Mouse (Mus musculus): ENCODE measurements at regions not wholly inside any gene's neighbourhood (a gene's known extent, or its start where the extent isn't known, plus 50 kb on each side); places are given as distances from the start of the nearest gene placed in this dataset.

- Histone ChIP-seq H3K9me3 (ENCODE audit: low read length) (no peaks in the 10 kb centered on the region), H3K27ac (ENCODE audit: low read depth) (no peak overlapping the region), H3K9ac (replicated peaks) (no peak overlapping the region), H3K4me3 (ENCODE audit: low read depth, low read length) (no peak overlapping the region), H3K36me3 (replicated peaks; ENCODE audit: insufficient read depth, low read length) (no peaks in the 10 kb centered on the region), H3K4me1 (ENCODE audit: insufficient read depth) (no peaks in the 10 kb centered on the region), H3K4me2 (ENCODE audit: low read depth, low read length) (no peak overlapping the region), H3K27me3 (ENCODE audit: insufficient read depth, low read length) (no peaks in the 10 kb centered on the region)
- no peak for TF ChIP-seq EP300 (IDR thresholded peaks at IDR 0.05; ENCODE audit: low read depth)
- no peak for TF ChIP-seq CTCF (IDR thresholded peaks at IDR 0.05; ENCODE audit: low read depth)
- no peak for ATAC-seq
- 68% methylated on average over 4 of the region's 4 CpGs for WGBS (ENCODE audit: insufficient replicate concordance)
- DNase-seq = no peak
These were observed 92.7 kb upstream of the Cpsf6 start for GRCm38 (mm10) chr10:117472568-117472930.

- TF ChIP-seq EP300 (IDR thresholded peaks at IDR 0.05; ENCODE audit: low read depth) (no peak), CTCF (IDR thresholded peaks at IDR 0.05; ENCODE audit: low read depth) (no peak)
- H3K4me2 ChIP-seq (ENCODE audit: low read depth, low read length) = no peak overlapping the region
- no peak overlapping the region for H3K9ac ChIP-seq (replicated peaks)
- H3K27me3 ChIP-seq (ENCODE audit: insufficient read depth, low read length) = no peaks in the 10 kb centered on the region
- DNase-seq = no peak
- H3K27ac ChIP-seq (ENCODE audit: low read depth) = no peak overlapping the region
- H3K36me3 ChIP-seq (replicated peaks; ENCODE audit: insufficient read depth, low read length) = no peaks in the 10 kb centered on the region
- no peak for ATAC-seq
- H3K9me3 ChIP-seq (ENCODE audit: low read length) = no peaks in the 10 kb centered on the region
- 44% methylated on average over 11 of the region's 11 CpGs for WGBS (ENCODE audit: insufficient replicate concordance)
- no peaks in the 10 kb centered on the region for H3K4me1 ChIP-seq (ENCODE audit: insufficient read depth)
- no peak overlapping the region for H3K4me3 ChIP-seq (ENCODE audit: low read depth, low read length)
These were observed 92.2 kb upstream of the Cpsf6 start for GRCm38 (mm10) chr10:117471818-117472567.

- H3K4me1 ChIP-seq (ENCODE audit: insufficient read depth) = no peaks in the 10 kb centered on the region
- no peak for TF ChIP-seq CTCF (IDR thresholded peaks at IDR 0.05; ENCODE audit: low read depth)
- no peak for TF ChIP-seq EP300 (IDR thresholded peaks at IDR 0.05; ENCODE audit: low read depth)
- no peak overlapping the region for H3K27ac ChIP-seq (ENCODE audit: low read depth)
- no peaks in the 10 kb centered on the region for H3K36me3 ChIP-seq (replicated peaks; ENCODE audit: insufficient read depth, low read length)
- 41% methylated on average over 8 of the region's 8 CpGs for WGBS (ENCODE audit: insufficient replicate concordance)
- H3K9me3 ChIP-seq (ENCODE audit: low read length) = no peaks in the 10 kb centered on the region
- ATAC-seq (no peak), DNase-seq (no peak)
- H3K27me3 ChIP-seq (ENCODE audit: insufficient read depth, low read length) = no peaks in the 10 kb centered on the region
- H3K4me3 ChIP-seq (ENCODE audit: low read depth, low read length) = no peak overlapping the region
- H3K4me2 ChIP-seq (ENCODE audit: low read depth, low read length) = no peak overlapping the region
- no peak overlapping the region for H3K9ac ChIP-seq (replicated peaks)
These were observed 91.4 kb upstream of the Cpsf6 start for GRCm38 (mm10) chr10:117471036-117471817.

DNA sequence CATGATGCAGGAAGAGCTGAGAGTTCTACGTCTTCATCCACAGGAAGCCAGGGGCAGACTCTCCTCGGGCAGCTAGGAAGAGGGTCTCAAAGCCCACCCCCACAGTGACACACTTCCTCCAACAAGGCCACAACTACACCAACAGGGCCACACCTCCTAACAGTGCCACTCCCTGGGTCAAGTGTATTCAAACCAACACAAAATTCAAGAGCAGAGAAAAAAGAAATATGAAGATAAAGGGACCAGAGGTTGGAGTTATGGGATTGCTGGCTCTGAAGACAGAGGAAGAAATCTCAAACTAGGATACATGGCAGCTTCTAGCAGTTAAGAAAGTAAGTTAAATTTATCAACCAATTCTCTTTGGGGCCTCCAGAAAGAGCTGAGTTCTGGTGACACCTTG lies 90.7 kb upstream of the Cpsf6 start:
- 64% methylated on average over 2 of the region's 2 CpGs for WGBS (ENCODE audit: insufficient replicate concordance)
- no peak for DNase-seq
- no peaks in the 10 kb centered on the region for H3K36me3 ChIP-seq (replicated peaks; ENCODE audit: insufficient read depth, low read length)
- H3K4me1 ChIP-seq (ENCODE audit: insufficient read depth) = no peaks in the 10 kb centered on the region
- no peak for ATAC-seq
- H3K9me3 ChIP-seq (ENCODE audit: low read length) = no peaks in the 10 kb centered on the region
- TF ChIP-seq EP300 (IDR thresholded peaks at IDR 0.05; ENCODE audit: low read depth) (no peak), CTCF (IDR thresholded peaks at IDR 0.05; ENCODE audit: low read depth) (no peak)
- no peaks in the 10 kb centered on the region for H3K27me3 ChIP-seq (ENCODE audit: insufficient read depth, low read length)
- no peak overlapping the region for H3K4me3 ChIP-seq (ENCODE audit: low read depth, low read length)
- H3K4me2 ChIP-seq (ENCODE audit: low read depth, low read length) = no peak overlapping the region
- no peak overlapping the region for H3K9ac ChIP-seq (replicated peaks)
- no peak overlapping the region for H3K27ac ChIP-seq (ENCODE audit: low read depth)

DNA sequence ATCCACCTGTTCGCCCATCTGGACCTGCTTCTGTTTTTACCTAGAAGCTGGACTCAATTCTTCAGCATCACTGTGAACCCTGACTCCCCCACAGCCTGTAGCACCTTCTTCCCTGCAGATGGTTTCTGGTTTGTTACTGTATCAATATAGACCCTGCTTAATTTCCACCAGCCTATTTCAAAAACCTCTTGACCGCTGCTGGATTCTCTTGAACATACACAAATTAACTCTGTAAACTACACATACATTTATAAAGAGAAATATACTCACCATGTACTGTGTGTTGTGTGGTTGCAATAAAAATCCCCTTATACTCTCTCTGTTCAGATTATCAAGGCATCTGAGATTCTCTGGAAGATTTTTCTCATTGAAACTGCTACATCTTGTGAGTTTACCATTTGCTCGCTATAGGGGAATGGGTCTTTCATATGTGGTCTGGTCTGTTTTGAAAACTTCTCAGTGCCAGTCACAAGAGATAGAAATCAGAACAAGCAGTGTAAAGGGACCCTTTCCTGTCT lies 89.8 kb upstream of the Cpsf6 start:
- Histone ChIP-seq H3K4me2 (ENCODE audit: low read depth, low read length) (no peak overlapping the region), H3K9ac (replicated peaks) (no peak overlapping the region), H3K36me3 (replicated peaks; ENCODE audit: insufficient read depth, low read length) (no peaks in the 10 kb centered on the region), H3K4me3 (ENCODE audit: low read depth, low read length) (no peak overlapping the region), H3K9me3 (ENCODE audit: low read length) (no peaks in the 10 kb centered on the region), H3K27me3 (ENCODE audit: insufficient read depth, low read length) (no peaks in the 10 kb centered on the region), H3K4me1 (ENCODE audit: insufficient read depth) (no peaks in the 10 kb centered on the region), H3K27ac (ENCODE audit: low read depth) (no peak overlapping the region)
- no peak for ATAC-seq
- no peak for TF ChIP-seq CTCF (IDR thresholded peaks at IDR 0.05; ENCODE audit: low read depth)
- TF ChIP-seq EP300 (IDR thresholded peaks at IDR 0.05; ENCODE audit: low read depth) = no peak
- WGBS (ENCODE audit: insufficient replicate concordance) = 81% methylated on average over 3 of the region's 3 CpGs
- DNase-seq = no peak

GRCm38 (mm10) chr10:117468931-117469572 lies 89.2 kb upstream of the Cpsf6 start:
- no peak for ATAC-seq
- Histone ChIP-seq H3K4me1 (ENCODE audit: insufficient read depth) (no peaks in the 10 kb centered on the region), H3K9ac (replicated peaks) (no peak overlapping the region), H3K27ac (ENCODE audit: low read depth) (no peak overlapping the region), H3K27me3 (ENCODE audit: insufficient read depth, low read length) (no peaks in the 10 kb centered on the region), H3K9me3 (ENCODE audit: low read length) (no peaks in the 10 kb centered on the region), H3K4me2 (ENCODE audit: low read depth, low read length) (no peak overlapping the region), H3K36me3 (replicated peaks; ENCODE audit: insufficient read depth, low read length) (no peaks in the 10 kb centered on the region), H3K4me3 (ENCODE audit: low read depth, low read length) (no peak overlapping the region)
- 83% methylated on average over 3 of the region's 3 CpGs for WGBS (ENCODE audit: insufficient replicate concordance)
- TF ChIP-seq CTCF (IDR thresholded peaks at IDR 0.05; ENCODE audit: low read depth) = no peak
- no peak for TF ChIP-seq EP300 (IDR thresholded peaks at IDR 0.05; ENCODE audit: low read depth)
- no peak for DNase-seq
